Mouse (Mus musculus): ENCODE measurements around the gene Hoxd8. TPM values are rescaled to one million over a fixed set of nuclear protein-coding genes. Genes with fewer than 3 reads are reported as not detected.

Hoxd8 gene
- polyA plus RNA-seq, 2 experiments: 0.04 to 0.06 TPM

DNA sequence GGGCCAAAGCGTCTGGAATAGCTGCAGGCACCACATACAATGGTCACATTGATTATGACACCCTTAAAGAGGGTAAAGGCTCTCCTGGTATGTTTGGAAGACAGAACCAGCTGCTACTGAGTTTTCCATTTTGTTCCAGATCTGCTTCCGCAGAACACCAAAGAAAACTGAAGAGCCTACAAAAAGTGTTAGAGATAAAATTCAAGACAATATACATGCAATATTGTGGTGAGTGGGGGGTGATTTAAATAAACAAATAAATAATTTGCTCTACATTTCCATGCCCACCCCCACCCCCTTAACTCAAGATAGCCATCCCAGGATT is 35.0 kb downstream of the Hoxd8 start:
- Histone ChIP-seq H3K27ac (no peak overlapping the region), H3K4me2 (ENCODE audit: low read depth) (no peak overlapping the region), H3K36me3 (replicated peaks; ENCODE audit: control insufficient read depth, insufficient read depth, low read depth) (no peaks in the 10 kb centered on the region), H3K4me3 (ENCODE audit: insufficient read depth in 1 of 2, low read depth in 2 of 2, low read length in 2 of 2) (no peak overlapping the region), H3K4me1 (replicated peaks; ENCODE audit: control insufficient read depth in 2 of 2, insufficient read depth in 2 of 2, low read length in 1 of 2) (no peaks in the 10 kb centered on the region), H3K27me3 (ENCODE audit: control insufficient read depth, insufficient read depth, low read length) (peaks cover 90% of the 10 kb centered on the region), H3K9me3 (ENCODE audit: control insufficient read depth, low read length) (no peaks in the 10 kb centered on the region), H3K9ac (replicated peaks) (no peak overlapping the region)
- DNase-seq (ENCODE audit: low read depth in 3 of 3, low spot score in 3 of 3) (no peak), ATAC-seq (ENCODE audit: insufficient read depth) (no peak)
- 20% methylated on average over 2 of the region's 2 CpGs for WGBS (ENCODE audit: insufficient replicate concordance)
- TF ChIP-seq CTCF (IDR thresholded peaks at IDR 0.05; ENCODE audit: low read depth) (no peak), EP300 (IDR thresholded peaks at IDR 0.05; ENCODE audit: low read depth) (no peak)

DNA sequence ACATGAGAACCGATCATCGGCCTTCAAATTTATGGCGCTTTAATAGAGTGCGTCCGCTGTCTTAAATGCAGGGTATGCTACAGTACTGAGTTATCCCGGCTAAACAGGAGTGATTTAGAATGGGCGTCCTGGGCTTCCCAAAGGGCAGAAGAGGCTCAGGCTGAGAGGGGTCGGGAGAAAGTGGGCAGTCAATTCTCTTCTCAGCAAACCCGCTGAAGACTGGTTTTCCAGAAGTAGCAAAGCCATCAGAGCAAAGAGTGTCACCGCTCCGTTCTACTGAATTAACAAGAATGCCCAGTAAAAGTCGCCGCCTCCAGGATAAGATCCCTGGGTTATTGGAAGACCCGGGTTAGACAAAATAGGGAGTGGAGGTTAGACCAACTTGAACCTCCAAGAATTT is 35.5 kb downstream of the Hoxd8 start:
- no peaks in the 10 kb centered on the region for H3K9me3 ChIP-seq (ENCODE audit: control insufficient read depth, low read length)
- WGBS (ENCODE audit: insufficient replicate concordance): 6% methylated on average over 14 of the region's 14 CpGs
- H3K27me3 ChIP-seq (ENCODE audit: control insufficient read depth, insufficient read depth, low read length): peaks cover 90% of the 10 kb centered on the region
- DNase-seq (ENCODE audit: low read depth in 3 of 3, low spot score in 3 of 3): no peak
- TF ChIP-seq EP300 (IDR thresholded peaks at IDR 0.05; ENCODE audit: low read depth): no peak
- no peak for TF ChIP-seq CTCF (IDR thresholded peaks at IDR 0.05; ENCODE audit: low read depth)
- ATAC-seq (ENCODE audit: insufficient read depth): no peak
- H3K4me3 ChIP-seq (ENCODE audit: insufficient read depth in 1 of 2, low read depth in 2 of 2, low read length in 2 of 2): no peak overlapping the region
- H3K36me3 ChIP-seq (replicated peaks; ENCODE audit: control insufficient read depth, insufficient read depth, low read depth): no peaks in the 10 kb centered on the region
- no peak overlapping the region for H3K9ac ChIP-seq (replicated peaks)
- H3K4me1 ChIP-seq (replicated peaks; ENCODE audit: control insufficient read depth in 2 of 2, insufficient read depth in 2 of 2, low read length in 1 of 2): no peaks in the 10 kb centered on the region
- H3K27ac ChIP-seq: no peak overlapping the region
- H3K4me2 ChIP-seq (ENCODE audit: low read depth): no peak overlapping the region

DNA sequence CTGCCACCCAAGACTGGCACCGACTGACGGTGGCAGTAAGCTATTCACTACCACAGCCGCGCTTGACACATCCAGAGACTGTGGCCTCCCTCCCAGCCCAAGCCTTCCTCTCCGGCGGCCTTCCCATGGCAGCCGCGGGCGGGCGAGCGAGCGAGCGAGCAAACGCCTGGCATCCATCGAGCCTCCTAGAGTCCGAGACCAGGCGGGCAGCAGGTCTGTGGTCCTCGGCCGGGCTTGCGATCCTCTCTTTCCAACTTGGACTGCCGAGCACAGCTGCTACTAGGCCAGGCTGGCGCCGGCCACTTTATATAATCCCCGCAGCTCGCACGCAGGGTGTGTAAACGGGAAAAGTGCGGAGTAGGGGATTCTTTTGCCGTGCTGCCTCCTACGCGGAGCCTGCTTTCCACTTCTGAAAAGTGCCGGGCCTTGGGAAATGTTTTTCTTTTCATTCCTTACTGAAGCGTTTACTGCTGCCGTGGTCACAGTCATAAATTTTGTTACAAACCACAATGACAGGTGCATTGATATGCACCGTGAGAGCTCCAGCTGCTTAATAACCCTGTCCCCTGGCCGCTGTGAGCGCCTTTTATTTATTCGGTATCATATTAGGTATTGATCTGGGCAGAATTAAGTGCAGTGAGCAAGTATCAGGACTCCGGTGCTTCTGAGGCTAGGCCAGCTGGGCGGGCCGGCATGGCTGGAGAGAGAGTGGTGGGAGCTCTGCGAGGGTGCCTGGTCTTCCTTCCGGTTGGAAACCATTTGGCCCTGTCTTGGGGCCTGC is 36.1 kb downstream of the Hoxd8 start:
- 2% methylated on average over 43 of the region's 43 CpGs for WGBS (ENCODE audit: insufficient replicate concordance)
- H3K4me3 ChIP-seq (ENCODE audit: insufficient read depth in 1 of 2, low read depth in 2 of 2, low read length in 2 of 2): no peak overlapping the region
- H3K9me3 ChIP-seq (ENCODE audit: control insufficient read depth, low read length): no peaks in the 10 kb centered on the region
- DNase-seq (ENCODE audit: low read depth in 3 of 3, low spot score in 3 of 3) (no peak), ATAC-seq (ENCODE audit: insufficient read depth) (no peak)
- H3K4me2 ChIP-seq (ENCODE audit: low read depth): no peak overlapping the region
- no peaks in the 10 kb centered on the region for H3K36me3 ChIP-seq (replicated peaks; ENCODE audit: control insufficient read depth, insufficient read depth, low read depth)
- no peak overlapping the region for H3K9ac ChIP-seq (replicated peaks)
- H3K4me1 ChIP-seq (replicated peaks; ENCODE audit: control insufficient read depth in 2 of 2, insufficient read depth in 2 of 2, low read length in 1 of 2): no peaks in the 10 kb centered on the region
- H3K27me3 ChIP-seq (ENCODE audit: control insufficient read depth, insufficient read depth, low read length): peaks cover 89% of the 10 kb centered on the region
- no peak overlapping the region for H3K27ac ChIP-seq
- no peak for TF ChIP-seq EP300 (IDR thresholded peaks at IDR 0.05; ENCODE audit: low read depth)
- TF ChIP-seq CTCF (IDR thresholded peaks at IDR 0.05; ENCODE audit: low read depth): no peak

DNA sequence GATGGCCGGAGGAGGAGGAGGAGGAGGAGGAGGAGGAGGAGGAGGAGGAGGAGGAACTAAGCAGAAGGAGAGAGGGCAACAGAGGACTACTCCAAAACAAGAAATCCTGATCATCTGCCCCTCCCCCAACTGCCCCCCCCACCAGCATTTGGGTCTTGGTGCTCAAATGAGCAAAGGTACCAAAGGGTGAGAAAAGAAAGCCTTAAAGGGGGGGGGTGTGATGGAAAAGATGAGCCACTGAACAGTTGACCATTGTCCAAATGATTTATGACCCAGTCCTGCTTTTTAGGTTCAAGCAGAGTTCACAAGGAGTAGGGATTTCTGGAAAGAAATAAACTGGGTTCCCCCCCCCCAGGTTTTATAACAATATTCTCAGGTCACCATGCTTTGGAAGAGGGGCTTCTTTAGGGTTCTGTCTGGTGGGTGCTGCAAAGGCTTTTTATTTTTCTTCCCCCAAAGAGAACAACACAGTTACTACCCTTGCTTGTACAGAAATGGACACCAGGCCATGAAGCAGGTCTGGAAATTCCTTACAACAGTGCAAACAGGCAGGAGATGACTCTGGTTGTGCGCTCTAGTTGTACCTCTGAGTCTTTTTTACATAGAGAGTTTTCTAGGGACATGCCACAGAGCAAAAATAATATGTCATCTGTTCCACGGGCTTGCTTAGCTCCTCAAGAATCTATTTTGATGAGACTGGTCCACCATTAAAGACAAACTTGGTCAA is 37.0 kb downstream of the Hoxd8 start:
- no peaks in the 10 kb centered on the region for H3K4me1 ChIP-seq (replicated peaks; ENCODE audit: control insufficient read depth in 2 of 2, insufficient read depth in 2 of 2, low read length in 1 of 2)
- no peak overlapping the region for H3K27ac ChIP-seq
- WGBS (ENCODE audit: insufficient replicate concordance): 41% methylated on average over 2 of the region's 3 CpGs
- H3K4me3 ChIP-seq (ENCODE audit: insufficient read depth in 1 of 2, low read depth in 2 of 2, low read length in 2 of 2): no peak overlapping the region
- H3K27me3 ChIP-seq (ENCODE audit: control insufficient read depth, insufficient read depth, low read length): peaks cover 89% of the 10 kb centered on the region
- ATAC-seq (ENCODE audit: insufficient read depth) (no peak), DNase-seq (ENCODE audit: low read depth in 3 of 3, low spot score in 3 of 3) (no peak)
- H3K9ac ChIP-seq (replicated peaks): no peak overlapping the region
- H3K4me2 ChIP-seq (ENCODE audit: low read depth): no peak overlapping the region
- H3K9me3 ChIP-seq (ENCODE audit: control insufficient read depth, low read length): no peaks in the 10 kb centered on the region
- no peak for TF ChIP-seq CTCF (IDR thresholded peaks at IDR 0.05; ENCODE audit: low read depth)
- no peak for TF ChIP-seq EP300 (IDR thresholded peaks at IDR 0.05; ENCODE audit: low read depth)
- H3K36me3 ChIP-seq (replicated peaks; ENCODE audit: control insufficient read depth, insufficient read depth, low read depth): no peaks in the 10 kb centered on the region

DNA sequence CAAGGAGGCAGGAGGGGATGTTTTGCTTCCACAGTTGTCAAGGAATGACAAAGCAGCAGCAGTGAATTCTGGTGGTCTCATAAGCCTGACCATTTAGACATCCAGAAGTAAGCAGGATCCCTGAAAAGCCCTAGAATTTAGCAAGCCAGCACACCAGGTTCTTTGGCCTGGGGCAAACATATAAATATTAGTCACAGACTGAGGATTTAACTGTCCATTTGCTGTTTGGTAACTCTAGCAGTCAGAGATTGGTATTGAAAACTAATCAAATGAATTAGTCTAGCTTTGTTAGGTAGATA is 37.5 kb downstream of the Hoxd8 start:
- H3K9me3 ChIP-seq (ENCODE audit: control insufficient read depth, low read length): no peaks in the 10 kb centered on the region
- TF ChIP-seq CTCF (IDR thresholded peaks at IDR 0.05; ENCODE audit: low read depth) (no peak), EP300 (IDR thresholded peaks at IDR 0.05; ENCODE audit: low read depth) (no peak)
- H3K4me3 ChIP-seq (ENCODE audit: insufficient read depth in 1 of 2, low read depth in 2 of 2, low read length in 2 of 2): no peak overlapping the region
- H3K27ac ChIP-seq: no peak overlapping the region
- no peak for DNase-seq (ENCODE audit: low read depth in 3 of 3, low spot score in 3 of 3)
- H3K36me3 ChIP-seq (replicated peaks; ENCODE audit: control insufficient read depth, insufficient read depth, low read depth): no peaks in the 10 kb centered on the region
- H3K4me2 ChIP-seq (ENCODE audit: low read depth): no peak overlapping the region
- H3K4me1 ChIP-seq (replicated peaks; ENCODE audit: control insufficient read depth in 2 of 2, insufficient read depth in 2 of 2, low read length in 1 of 2): no peaks in the 10 kb centered on the region
- H3K9ac ChIP-seq (replicated peaks): no peak overlapping the region
- H3K27me3 ChIP-seq (ENCODE audit: control insufficient read depth, insufficient read depth, low read length): peaks cover 89% of the 10 kb centered on the region
- ATAC-seq (ENCODE audit: insufficient read depth): no peak

All from liver, embryonic 14.5 days (tissue).